Mouse (Mus musculus) lung, postnatal 25 days (tissue): ENCODE measurements around the gene Apbb1ip.

Experiments used
- DNase-seq: peaks from one replicate; pipeline ENCODE4 v3.0.0; 2022; ENCODE audit warnings: low spot score

Apbb1ip gene

GRCm38 (mm10) chr2:22775681-22776080 lies 1.8 kb downstream of the Apbb1ip start:
- DNase-seq = no peak

GRCm38 (mm10) chr2:22776568-22777230 lies 2.8 kb downstream of the Apbb1ip start:
- DNase-seq = no peak

DNA sequence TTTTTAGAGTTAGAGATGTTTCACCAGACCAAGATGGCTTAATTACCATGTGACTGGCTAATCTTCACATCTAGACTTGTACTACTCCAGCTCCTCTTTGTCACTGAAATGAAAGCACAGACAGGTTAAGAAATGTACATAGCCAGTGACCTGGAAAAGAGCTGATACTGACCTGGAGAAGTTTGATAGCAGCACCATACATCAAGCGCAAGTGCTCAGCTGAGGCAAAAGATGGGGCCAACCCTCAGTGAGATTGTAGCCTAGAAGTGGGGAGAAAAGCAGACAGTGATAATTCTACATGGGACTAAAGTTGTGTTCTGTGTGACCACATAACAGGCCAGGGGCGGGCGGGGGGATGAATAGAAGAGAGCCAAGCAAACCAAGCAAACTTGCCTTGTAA lies 3.9 kb downstream of the Apbb1ip start:
- no peak for DNase-seq

DNA sequence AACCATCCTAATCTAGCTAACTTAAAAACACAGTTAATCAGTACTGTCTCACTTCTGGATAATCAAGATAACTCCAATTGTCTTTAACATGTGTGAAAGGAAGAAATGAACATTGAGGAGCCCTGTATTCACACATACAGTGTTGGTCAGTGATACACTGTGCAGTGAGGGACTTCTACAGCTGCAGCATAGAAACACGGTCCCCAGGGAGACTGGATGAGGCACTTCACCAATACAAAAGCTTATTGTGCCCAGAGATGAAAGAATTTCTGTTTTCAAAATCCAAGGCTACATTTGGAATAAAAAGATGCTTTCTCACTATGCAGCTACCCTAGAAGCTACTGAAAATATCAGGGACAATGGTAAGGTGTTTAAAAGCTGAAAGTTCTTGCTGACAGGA lies 7.0 kb downstream of the Apbb1ip start:
- no peak for DNase-seq

DNA sequence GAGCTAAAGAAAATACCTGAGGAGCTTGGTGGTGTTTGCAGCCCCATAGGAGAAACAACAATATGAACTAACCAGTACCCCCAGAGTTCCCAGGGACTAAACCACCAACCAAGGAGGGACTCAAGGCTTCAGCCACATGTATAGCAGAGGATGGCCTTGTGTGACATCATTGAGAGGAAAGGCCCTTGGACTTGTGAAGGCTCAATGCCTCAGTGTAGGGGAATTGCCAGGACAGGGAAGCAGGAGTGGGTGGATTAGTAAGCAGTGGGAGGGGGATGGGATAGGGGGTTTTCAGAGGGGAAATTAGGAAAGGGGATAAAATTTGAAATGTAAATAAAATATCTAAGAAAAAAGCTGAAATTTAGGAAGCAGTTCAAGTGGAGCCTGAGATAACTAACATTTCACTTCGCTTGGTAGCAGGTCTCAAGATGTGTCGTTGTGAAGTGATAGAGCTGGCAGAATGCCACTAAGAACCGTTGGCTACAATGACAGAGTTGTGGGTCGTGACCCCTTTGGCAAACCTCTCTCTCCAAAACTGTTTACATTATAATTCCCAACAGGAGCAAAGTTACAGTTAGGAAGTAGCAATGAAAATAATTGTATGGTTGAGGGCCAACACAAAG lies 7.6 kb downstream of the Apbb1ip start:
- DNase-seq = no peak

DNA sequence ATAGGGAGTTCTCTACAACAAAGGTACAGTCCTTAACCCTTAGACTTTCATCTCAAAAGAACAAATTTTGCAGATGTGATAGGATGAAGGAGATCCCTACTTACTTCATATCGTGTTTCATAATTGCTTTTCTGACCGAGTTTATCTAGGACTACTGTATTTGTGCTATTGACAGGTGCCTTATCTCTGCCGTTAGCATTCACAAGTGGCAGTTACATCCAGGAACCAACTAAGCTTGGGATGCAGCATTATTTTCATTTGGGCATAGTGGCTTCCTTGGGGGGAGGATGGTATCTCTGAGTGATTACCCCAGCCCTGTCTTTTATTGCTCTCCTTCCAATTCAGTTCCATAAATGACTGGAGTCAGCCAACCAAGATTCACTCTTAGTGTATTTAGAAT lies 8.2 kb downstream of the Apbb1ip start:
- no peak for DNase-seq

GRCm38 (mm10) chr2:22783137-22783638 lies 9.3 kb downstream of the Apbb1ip start:
- DNase-seq = no peak

DNA sequence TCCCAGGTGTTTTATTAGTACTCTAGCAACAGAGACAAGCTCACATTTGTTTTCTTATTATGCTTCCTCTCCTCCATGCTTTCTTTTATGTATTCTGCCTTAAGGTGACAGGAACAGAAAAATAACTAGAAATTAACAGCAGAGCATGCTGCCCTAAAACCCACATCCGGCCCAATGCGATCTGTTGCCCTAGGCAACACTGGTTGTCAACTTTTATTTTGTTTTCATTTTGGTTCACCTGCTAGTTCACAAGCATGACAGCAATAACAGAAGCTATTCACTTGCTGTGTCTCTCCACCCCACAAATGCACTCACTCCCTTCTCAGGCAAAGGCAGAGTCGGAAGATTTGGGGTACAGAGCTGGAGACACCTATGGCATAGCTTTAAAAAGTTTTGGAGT lies 10.3 kb downstream of the Apbb1ip start:
- DNase-seq = peak; percentile 66

GRCm38 (mm10) chr2:22784771-22785170 lies 10.9 kb downstream of the Apbb1ip start:
- no peak for DNase-seq

- DNase-seq = no peak
Observed at GRCm38 (mm10) chr2:22788658-22789057, 14.8 kb downstream of the Apbb1ip start.

- no peak for DNase-seq
Observed at GRCm38 (mm10) chr2:22789576-22789975, 15.7 kb downstream of the Apbb1ip start.

- DNase-seq = no peak
Observed at GRCm38 (mm10) chr2:22790435-22790834, 16.5 kb downstream of the Apbb1ip start.

DNA sequence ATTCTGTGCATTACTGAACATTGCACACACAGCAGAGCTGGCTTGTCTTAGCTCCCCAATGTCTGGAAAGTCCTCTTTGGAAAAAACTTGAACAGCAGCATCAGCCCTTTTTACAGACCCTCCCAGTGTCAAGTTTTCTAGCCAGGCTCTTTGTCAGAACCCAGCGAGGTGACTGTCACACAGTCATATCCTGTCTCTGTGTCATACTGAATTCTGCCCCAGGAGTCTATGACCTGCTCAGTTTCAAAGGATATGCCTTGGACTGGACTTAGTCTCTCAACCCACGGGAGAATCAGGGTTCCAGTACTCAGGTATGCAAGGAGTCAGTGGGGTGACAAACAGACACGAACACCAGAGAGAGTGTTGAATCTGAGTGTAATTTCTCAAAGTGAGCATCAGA lies 21.2 kb downstream of the Apbb1ip start:
- no peak for DNase-seq

GRCm38 (mm10) chr2:22796487-22796886 lies 22.6 kb downstream of the Apbb1ip start:
- DNase-seq = no peak

GRCm38 (mm10) chr2:22799430-22800041 lies 25.6 kb downstream of the Apbb1ip start:
- DNase-seq = no peak

- peak; percentile 37 for DNase-seq
Observed at GRCm38 (mm10) chr2:22805589-22805988, 31.7 kb downstream of the Apbb1ip start.

DNA sequence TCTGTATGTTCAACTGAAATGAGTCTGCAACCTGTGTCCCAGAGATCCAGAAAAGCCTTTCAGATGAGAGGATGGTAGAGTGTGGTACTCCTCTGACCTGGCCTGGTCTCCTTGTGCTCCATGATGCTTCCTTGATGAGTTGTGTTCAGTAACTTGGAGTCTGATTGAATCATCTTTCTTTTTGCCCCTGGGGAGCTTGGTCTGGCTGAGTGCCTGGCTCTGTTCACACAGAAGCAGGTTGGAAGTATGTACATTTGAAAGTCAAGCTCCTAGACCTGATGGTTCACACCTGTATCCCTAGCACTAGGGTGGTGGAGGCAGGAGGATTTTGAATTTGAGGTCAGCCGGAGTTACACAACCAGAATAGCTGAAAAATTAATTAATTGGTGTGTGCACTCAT lies 32.7 kb downstream of the Apbb1ip start:
- DNase-seq = no peak

GRCm38 (mm10) chr2:22807312-22807711 lies 33.4 kb downstream of the Apbb1ip start:
- DNase-seq = peak; percentile 53

DNA sequence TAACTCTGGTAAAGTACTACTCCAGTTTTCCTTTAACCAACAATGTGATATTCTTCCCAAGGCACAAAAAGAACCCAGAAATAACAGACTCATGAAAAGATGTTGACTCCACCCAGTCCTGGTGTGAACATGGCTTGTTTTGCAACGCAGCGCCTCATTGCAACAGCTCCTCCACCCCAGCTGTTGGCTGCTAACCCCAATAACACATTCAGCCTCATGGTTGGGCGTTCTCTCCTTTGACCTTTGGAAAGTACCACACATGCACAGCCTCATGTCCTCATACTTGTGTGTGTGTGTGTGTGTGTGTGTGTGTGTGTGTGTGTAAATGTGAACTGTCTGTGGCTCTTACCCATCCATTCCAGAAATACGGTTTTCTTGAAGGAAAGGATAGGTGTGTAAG lies 37.0 kb downstream of the Apbb1ip start:
- peak; percentile 64 for DNase-seq

DNA sequence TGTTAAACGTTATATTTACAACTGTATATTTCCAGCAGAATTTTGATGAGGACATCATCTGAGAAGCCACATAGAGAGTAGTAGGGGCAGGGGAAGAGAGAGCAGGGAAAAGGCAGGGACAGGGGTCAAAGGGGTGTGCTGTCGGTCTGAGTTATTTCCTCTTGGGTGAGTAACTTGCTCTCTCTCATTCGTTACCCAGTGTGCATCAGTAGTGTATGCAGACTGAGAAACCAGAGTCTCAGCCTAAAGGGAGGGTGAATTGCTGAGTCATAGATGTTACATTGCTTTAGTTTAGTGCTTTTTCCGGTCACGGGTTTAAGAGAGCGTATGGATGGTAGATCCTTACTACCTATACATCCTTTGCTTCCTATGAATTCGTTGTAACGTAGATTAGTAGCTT lies 37.6 kb downstream of the Apbb1ip start:
- no peak for DNase-seq

DNA sequence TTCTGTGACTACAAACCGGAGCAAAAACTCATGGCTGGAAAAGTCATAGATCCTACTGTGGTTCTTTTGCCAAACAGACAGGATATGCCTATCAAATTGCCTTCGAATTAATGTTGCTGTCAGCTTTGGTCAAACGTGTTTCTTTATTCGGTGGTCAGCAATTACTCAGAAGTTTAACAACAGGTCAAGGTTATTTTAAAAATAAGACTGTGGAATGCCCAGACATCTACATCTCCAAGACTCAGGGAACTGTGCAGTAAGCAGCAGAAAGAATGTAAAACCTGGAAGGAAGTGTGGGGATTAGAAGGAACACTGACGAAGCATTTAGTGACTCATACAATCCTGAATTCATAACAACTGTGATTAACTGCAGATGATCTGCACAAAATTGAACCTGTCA lies 40.0 kb downstream of the Apbb1ip start:
- DNase-seq = no peak

DNA sequence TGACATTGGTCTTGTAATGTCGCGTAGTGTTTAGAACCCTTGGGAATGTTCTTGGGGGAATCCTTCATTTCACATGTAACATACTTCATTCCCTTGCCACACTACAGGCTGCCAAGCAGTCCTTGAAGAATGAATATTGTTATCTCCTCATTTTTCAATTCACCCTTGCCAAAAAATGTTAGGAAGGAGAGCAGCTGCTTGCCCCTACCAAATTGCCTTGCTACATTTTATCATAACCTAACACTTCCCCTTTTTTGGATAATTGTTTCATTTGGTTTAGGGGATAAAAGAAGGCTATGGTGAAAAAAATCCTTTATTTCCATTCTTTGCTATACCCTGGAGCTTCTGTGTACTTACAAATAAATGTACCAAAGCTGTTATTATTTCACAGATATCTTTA lies 41.8 kb downstream of the Apbb1ip start:
- DNase-seq = no peak

DNA sequence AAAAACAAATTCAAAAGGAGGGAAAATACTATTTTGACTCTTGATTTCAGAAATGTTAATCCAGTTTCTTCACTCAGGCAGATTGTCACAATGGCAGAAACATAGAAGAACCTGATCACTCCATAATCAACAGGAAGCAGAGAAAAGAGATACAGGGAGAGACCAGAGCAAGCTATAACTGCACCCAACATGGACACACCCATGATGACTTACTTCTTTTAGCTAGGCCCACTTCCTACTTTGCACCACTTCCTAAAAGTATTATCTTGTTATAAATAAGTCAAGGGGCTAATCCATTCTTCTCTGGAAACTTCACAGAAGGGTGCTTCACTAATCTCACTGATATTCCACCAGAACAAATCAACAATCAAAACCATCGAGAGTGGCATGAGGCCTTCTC lies 42.3 kb downstream of the Apbb1ip start:
- no peak for DNase-seq
